Mouse (Mus musculus) naive thymus-derived CD4-positive, alpha-beta T cell, adult 2 months (primary cell): ENCODE results near the gene Acsf3.

Source experiments
- DNase-seq: peaks from one replicate; pipeline ENCODE4 v3.0.0-alpha.2; 2011; ENCODE audit warnings: low read depth

The Acsf3 gene

GRCm38 (mm10) chr8:122775285-122776155 lies at the start of gene Acsf3:
Gene Acsf3, plus strand, starts transcription at chr8:122775486.
- peak; percentile 81 for DNase-seq

GRCm38 (mm10) chr8:122726789-122727188 lies 48.5 kb upstream of the Acsf3 start:
- no peak for DNase-seq

GRCm38 (mm10) chr8:122727412-122727811 lies 47.9 kb upstream of the Acsf3 start:
- no peak for DNase-seq

- DNase-seq = no peak
Measured at GRCm38 (mm10) chr8:122728630-122729029, 46.7 kb upstream of the Acsf3 start.

- no peak for DNase-seq
Measured at GRCm38 (mm10) chr8:122735110-122735509, 40.2 kb upstream of the Acsf3 start.

- DNase-seq = no peak
Measured at GRCm38 (mm10) chr8:122735542-122736473, 39.5 kb upstream of the Acsf3 start.

- DNase-seq = no peak
Measured at GRCm38 (mm10) chr8:122736623-122737022, 38.7 kb upstream of the Acsf3 start.

GRCm38 (mm10) chr8:122737071-122737470 lies 38.2 kb upstream of the Acsf3 start:
- DNase-seq = no peak

GRCm38 (mm10) chr8:122737886-122738285 lies 37.4 kb upstream of the Acsf3 start:
- no peak for DNase-seq

GRCm38 (mm10) chr8:122739102-122739725 lies 36.1 kb upstream of the Acsf3 start:
- peak; percentile 71 for DNase-seq

GRCm38 (mm10) chr8:122742471-122742870 lies 32.8 kb upstream of the Acsf3 start:
- no peak for DNase-seq

GRCm38 (mm10) chr8:122745022-122745749 lies 30.1 kb upstream of the Acsf3 start:
- DNase-seq = no peak

GRCm38 (mm10) chr8:122745750-122746275 lies 29.5 kb upstream of the Acsf3 start:
- DNase-seq = no peak

- DNase-seq = no peak
Measured at GRCm38 (mm10) chr8:122746439-122746838, 28.8 kb upstream of the Acsf3 start.

- DNase-seq = no peak
Measured at GRCm38 (mm10) chr8:122747825-122748224, 27.5 kb upstream of the Acsf3 start.

GRCm38 (mm10) chr8:122749333-122749958 lies 25.8 kb upstream of the Acsf3 start:
- no peak for DNase-seq

- DNase-seq = no peak
Measured at GRCm38 (mm10) chr8:122751342-122751741, 23.9 kb upstream of the Acsf3 start.

- no peak for DNase-seq
Measured at GRCm38 (mm10) chr8:122752111-122752721, 23.1 kb upstream of the Acsf3 start.

- DNase-seq = no peak
Measured at GRCm38 (mm10) chr8:122758597-122758996, 16.7 kb upstream of the Acsf3 start.

GRCm38 (mm10) chr8:122760116-122760515 lies 15.2 kb upstream of the Acsf3 start:
- no peak for DNase-seq
